Mouse (Mus musculus): ENCODE data around the gene Adamts8. TPM values are rescaled to one million over a fixed set of nuclear protein-coding genes. Genes with fewer than 3 reads are reported as not detected.

The Adamts8 gene
- polyA plus RNA-seq (2016; fragmentation: Nextera tagmentation; extraction: Ambion mirVana): 1.1 TPM in 2 replicates

DNA sequence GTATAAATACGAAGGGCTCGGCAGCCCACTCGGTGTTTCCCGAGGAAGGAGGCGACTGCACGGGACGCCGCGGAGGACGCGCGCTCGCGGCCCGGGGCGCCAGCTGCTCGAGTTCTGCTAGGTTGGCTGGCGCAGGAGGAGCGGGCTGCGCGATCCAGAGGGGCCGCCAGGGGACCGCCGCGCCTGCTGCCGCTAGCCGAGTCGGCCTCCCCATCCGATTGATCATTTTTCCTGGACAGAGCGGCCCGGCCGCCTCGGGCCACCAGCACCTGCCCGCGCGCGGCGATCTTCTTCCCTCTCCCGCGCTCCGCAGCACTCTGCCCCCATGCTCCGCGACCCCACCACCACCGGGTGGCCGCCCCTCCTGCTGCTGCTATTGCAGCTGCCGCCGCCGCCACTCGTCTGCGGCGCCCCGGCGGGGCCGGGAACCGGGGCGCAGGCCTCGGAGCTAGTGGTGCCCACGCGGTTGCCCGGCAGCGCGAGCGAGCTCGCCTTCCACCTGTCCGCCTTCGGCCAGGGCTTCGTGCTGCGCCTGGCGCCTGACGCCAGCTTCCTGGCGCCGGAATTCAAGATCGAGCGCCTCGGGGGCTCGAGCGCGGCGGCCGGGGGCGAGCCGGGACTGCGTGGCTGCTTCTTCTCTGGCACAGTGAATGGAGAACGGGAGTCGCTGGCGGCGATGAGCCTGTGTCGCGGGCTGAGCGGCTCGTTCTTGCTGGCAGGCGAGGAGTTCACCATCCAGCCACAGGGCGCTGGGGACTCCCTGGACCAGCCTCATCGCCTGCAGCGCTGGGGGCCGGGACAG, at the start of gene Adamts8:
Adamts8 (plus strand) TSS at position 51 of the 802 bp plus-strand sequence.
- no peaks in the 10 kb centered on the region for H3K36me3 ChIP-seq
- ATAC-seq (ENCODE audit: low FRiP score, low read depth): peak; percentile 89
- H3K9me3 ChIP-seq: no peaks in the 10 kb centered on the region
- H3K4me2 ChIP-seq (replicated peaks): peak within 1 kb of the TSS; percentile 96
- H3K27me3 ChIP-seq: peaks cover 68% of the 10 kb centered on the region
- H3K4me1 ChIP-seq: peaks cover 10% of the 10 kb centered on the region; the same call in 1 of the 2 replicates
- WGBS: under 1% methylated on average over 77 of the region's 96 CpGs
- peak within 1 kb of the TSS; percentile 62 for H3K9ac ChIP-seq (replicated peaks)
- H3K4me3 ChIP-seq: peak within 1 kb of the TSS; percentile 61
- H3K27ac ChIP-seq (replicated peaks): no peak within 1 kb of the TSS

DNA sequence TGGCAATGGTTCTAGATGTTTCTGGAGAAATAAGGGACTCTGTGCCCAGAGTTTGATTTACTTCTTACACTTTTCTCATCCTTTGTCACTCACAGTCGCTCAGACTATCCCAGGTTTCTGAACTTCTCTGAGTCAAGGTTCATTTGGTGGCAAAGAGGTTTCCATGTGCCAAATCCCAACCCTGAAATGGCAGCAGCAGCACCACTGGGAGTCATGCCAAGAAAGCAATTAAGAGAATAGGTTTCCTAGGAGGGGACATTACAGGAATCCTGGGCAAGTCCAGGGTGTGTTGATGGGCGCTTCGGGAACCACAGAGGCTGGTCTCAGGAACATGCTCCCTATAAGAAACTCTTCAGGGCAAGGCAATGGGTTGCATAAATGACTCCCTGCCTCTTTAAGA, 46.7 kb upstream of the Adamts8 start:
- no peak overlapping the region for H3K27ac ChIP-seq (replicated peaks)
- no peak overlapping the region for H3K9ac ChIP-seq (replicated peaks)
- no peak overlapping the region for H3K4me2 ChIP-seq (replicated peaks)
- no peaks in the 10 kb centered on the region for H3K4me1 ChIP-seq
- WGBS: 92% methylated on average over 3 of the region's 3 CpGs
- H3K36me3 ChIP-seq: no peaks in the 10 kb centered on the region
- H3K27me3 ChIP-seq: no peaks in the 10 kb centered on the region
- ATAC-seq (ENCODE audit: low FRiP score, low read depth): no peak
- no peak overlapping the region for H3K4me3 ChIP-seq
- no peaks in the 10 kb centered on the region for H3K9me3 ChIP-seq

DNA sequence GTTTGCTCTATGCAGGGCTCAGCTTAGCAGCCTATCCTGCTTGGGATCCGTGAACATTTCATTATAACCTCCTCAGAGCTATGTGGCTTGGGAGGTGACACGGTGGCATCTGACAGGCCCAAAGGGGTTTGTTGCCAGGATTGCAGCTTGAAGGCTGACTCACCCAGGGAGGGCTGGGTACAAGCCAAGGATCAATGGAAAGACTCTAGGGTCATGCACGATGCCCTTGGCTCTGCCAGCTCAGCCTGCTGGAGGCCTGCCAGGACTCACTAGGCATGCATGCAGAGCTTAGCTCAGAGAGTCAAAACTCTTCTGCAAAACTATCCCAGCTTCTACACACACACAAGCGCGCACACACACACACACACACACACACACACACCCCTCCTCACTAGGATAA, 45.6 kb upstream of the Adamts8 start:
- no peak overlapping the region for H3K9ac ChIP-seq (replicated peaks)
- ATAC-seq (ENCODE audit: low FRiP score, low read depth): no peak
- 82% methylated on average over 5 of the region's 5 CpGs for WGBS
- H3K4me1 ChIP-seq: no peaks in the 10 kb centered on the region
- no peak overlapping the region for H3K4me3 ChIP-seq
- no peaks in the 10 kb centered on the region for H3K36me3 ChIP-seq
- no peak overlapping the region for H3K4me2 ChIP-seq (replicated peaks)
- H3K27ac ChIP-seq (replicated peaks): no peak overlapping the region
- H3K27me3 ChIP-seq: no peaks in the 10 kb centered on the region
- no peaks in the 10 kb centered on the region for H3K9me3 ChIP-seq

DNA sequence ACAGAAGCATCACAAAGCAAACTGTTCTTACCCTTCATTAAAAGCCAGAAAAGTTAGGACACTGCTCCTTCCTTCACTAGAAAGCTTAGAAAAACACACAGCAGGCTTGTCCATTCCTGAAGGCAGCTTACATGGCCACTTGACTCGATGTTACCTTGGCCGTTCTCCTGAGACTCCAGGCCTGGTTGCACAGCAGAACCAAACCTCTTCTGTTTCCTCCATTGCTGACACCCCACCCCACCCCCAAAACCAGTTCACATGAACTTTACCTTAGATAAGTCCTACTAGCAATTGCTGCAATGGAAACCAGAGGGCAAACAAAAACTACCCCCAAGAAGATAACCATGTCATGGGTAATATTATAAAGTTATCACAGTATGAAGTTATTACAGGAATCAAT, 45.2 kb upstream of the Adamts8 start:
- H3K27ac ChIP-seq (replicated peaks): no peak overlapping the region
- no peak for ATAC-seq (ENCODE audit: low FRiP score, low read depth)
- WGBS: 89% methylated on average over 2 of the region's 2 CpGs
- no peak overlapping the region for H3K4me3 ChIP-seq
- no peaks in the 10 kb centered on the region for H3K4me1 ChIP-seq
- no peaks in the 10 kb centered on the region for H3K9me3 ChIP-seq
- no peaks in the 10 kb centered on the region for H3K27me3 ChIP-seq
- H3K4me2 ChIP-seq (replicated peaks): no peak overlapping the region
- H3K36me3 ChIP-seq: no peaks in the 10 kb centered on the region
- H3K9ac ChIP-seq (replicated peaks): no peak overlapping the region

DNA sequence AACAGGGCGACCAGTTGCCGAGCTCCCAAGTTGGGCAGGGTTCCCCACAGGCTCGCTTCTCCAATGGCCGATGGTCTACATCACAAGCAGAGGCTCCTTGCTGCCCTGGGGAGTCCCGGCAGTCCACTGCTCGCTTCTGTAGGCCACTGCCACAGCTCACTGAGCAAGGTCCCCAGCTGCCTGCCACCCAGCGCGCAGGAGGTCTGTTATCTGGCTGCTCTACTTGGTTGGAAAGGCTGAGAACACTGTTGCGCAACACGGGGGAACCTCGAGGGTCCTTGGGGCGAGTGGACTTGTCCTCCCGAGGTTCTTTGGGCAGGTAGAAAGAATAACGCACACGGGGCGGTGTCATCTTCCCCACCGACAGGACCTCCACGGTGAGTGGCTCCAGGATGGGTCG, 40.2 kb upstream of the Adamts8 start:
- no peaks in the 10 kb centered on the region for H3K36me3 ChIP-seq
- H3K9me3 ChIP-seq: no peaks in the 10 kb centered on the region
- H3K4me2 ChIP-seq (replicated peaks): no peak overlapping the region
- no peak overlapping the region for H3K9ac ChIP-seq (replicated peaks)
- no peak overlapping the region for H3K27ac ChIP-seq (replicated peaks)
- H3K4me1 ChIP-seq: no peaks in the 10 kb centered on the region
- no peak overlapping the region for H3K4me3 ChIP-seq
- H3K27me3 ChIP-seq: no peaks in the 10 kb centered on the region
- WGBS: 95% methylated on average over 19 of the region's 19 CpGs
- ATAC-seq (ENCODE audit: low FRiP score, low read depth): no peak

DNA sequence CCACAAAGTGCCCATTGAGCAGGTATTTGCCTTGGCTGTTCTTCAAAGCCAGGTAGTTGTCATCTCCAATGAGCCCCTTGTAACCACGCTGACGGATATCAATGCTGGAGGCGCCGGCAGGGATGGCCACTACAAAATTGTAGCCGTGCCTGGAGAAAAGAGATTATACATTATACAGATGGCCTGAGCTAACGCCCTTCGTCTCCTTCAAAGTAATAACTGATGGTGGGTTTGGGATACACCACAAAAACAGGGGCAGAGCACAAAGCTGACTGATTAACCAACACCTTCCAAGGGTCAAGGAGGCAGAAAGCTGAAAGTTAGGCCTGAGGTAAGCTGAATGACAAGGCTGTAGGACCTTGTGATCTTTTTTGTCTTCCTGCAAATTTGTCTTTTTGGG, 39.7 kb upstream of the Adamts8 start:
- Histone ChIP-seq H3K36me3 (no peaks in the 10 kb centered on the region), H3K27ac (replicated peaks) (no peak overlapping the region), H3K9me3 (no peaks in the 10 kb centered on the region), H3K4me3 (no peak overlapping the region), H3K4me1 (no peaks in the 10 kb centered on the region), H3K9ac (replicated peaks) (no peak overlapping the region), H3K27me3 (no peaks in the 10 kb centered on the region), H3K4me2 (replicated peaks) (no peak overlapping the region)
- 98% methylated on average over 7 of the region's 7 CpGs for WGBS
- no peak for ATAC-seq (ENCODE audit: low FRiP score, low read depth)

DNA sequence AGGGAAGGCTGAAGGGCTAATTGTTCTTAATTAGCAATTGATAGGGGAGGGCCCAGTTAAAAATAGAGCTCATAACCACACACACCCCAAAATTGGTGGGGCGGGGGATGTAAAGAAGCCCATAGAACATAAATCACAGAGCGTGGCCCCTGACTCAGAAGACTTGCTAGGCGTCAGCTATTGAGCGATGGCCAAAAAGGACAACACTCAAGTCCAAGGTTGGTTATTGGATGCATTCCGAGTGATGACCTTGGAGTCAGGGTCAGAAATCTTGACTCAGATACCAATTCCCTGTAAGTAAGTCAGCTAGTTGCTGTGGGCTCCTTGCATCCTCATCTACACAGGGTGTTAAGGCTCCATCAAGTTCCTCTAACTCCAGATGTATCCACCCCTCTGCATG, 39.1 kb upstream of the Adamts8 start:
- whole genome bisulfite sequencing: 98% methylated on average over 5 of the region's 5 CpGs
- no peak overlapping the region for H3K4me2 ChIP-seq (replicated peaks)
- H3K36me3 ChIP-seq: no peaks in the 10 kb centered on the region
- no peaks in the 10 kb centered on the region for H3K9me3 ChIP-seq
- H3K4me3 ChIP-seq: no peak overlapping the region
- no peak overlapping the region for H3K9ac ChIP-seq (replicated peaks)
- no peaks in the 10 kb centered on the region for H3K27me3 ChIP-seq
- no peaks in the 10 kb centered on the region for H3K4me1 ChIP-seq
- no peak for ATAC-seq (ENCODE audit: low FRiP score, low read depth)
- no peak overlapping the region for H3K27ac ChIP-seq (replicated peaks)

DNA sequence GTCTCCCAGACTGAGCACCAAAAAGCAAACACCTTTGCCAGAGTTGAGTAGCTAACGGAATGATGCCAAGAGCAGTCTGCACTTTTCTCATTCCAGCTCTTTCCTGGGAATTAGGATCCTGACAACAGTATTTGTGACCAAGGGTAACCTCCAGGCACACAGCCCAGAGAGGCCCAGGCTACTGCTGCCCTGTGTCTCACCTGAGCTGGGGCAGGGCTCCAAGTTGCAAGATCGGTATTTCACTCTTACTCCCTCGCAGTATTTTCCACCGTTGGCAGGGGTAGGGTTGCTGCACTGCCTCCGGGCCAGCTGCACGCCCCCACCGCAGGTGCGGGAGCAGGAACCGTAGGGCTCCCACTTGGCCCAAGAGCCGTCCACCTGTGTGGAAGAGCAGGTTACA, 36.5 kb upstream of the Adamts8 start:
- Histone ChIP-seq H3K27ac (replicated peaks) (no peak overlapping the region), H3K9me3 (no peaks in the 10 kb centered on the region), H3K9ac (replicated peaks) (no peak overlapping the region), H3K36me3 (no peaks in the 10 kb centered on the region), H3K4me3 (no peak overlapping the region), H3K4me1 (no peaks in the 10 kb centered on the region), H3K27me3 (no peaks in the 10 kb centered on the region), H3K4me2 (replicated peaks) (no peak overlapping the region)
- no peak for ATAC-seq (ENCODE audit: low FRiP score, low read depth)
- WGBS: 92% methylated on average over 10 of the region's 10 CpGs

DNA sequence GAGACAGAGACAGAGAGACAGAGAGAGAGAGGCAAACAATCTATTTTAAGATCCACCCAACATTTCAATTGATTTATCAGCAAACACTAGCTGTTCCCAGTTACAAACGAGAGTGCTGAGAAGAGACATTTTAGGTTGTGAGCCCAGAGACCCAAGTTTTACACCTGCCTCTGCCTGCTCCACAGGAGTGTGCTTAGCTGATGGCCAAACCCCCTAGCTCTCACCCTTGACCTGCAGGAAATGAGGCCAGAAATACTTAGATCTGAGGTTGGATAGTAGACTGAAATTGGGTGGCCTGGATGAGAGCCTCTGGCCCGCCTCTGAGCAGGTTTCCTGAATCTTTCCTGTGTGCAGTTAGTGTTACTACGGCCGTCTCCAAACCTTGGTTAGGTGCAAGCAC, 35.9 kb upstream of the Adamts8 start:
- no peaks in the 10 kb centered on the region for H3K4me1 ChIP-seq
- no peak for ATAC-seq (ENCODE audit: low FRiP score, low read depth)

DNA sequence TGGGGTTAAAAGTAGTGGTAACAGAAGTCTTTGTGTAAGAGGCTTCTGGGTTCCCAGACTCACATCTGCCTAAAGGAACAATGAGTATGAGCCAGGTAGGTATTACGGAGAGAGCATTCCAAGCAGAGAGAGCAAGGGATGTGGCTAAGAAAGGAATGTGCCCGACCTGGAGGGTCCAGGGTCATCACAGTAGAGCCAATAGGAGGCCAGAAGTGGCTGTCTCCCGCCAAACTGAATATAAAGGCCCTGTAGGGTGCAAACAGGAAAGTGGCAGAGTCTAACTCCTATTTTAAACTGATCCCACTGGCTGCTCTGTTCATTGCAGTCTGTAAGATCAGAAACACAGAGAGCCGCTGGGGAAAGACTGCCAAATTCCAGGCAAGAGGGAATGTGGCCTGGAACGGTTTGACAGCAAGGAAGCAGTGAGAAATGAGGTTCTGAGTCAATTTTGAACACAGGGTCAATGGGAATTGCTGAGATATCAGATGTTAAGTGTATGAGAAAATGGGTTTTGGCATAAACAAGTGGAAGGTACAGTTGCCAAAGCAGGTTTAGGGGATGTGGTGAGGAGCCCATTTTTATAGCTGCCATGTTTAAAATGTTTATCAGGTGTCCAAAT, 34.6 kb upstream of the Adamts8 start:
- Histone ChIP-seq H3K27me3 (no peaks in the 10 kb centered on the region), H3K9me3 (no peaks in the 10 kb centered on the region), H3K27ac (replicated peaks) (no peak overlapping the region), H3K4me1 (no peaks in the 10 kb centered on the region), H3K4me2 (replicated peaks) (no peak overlapping the region), H3K4me3 (no peak overlapping the region), H3K36me3 (no peaks in the 10 kb centered on the region), H3K9ac (replicated peaks) (no peak overlapping the region)
- no peak for ATAC-seq (ENCODE audit: low FRiP score, low read depth)
- 56% methylated on average over 5 of the region's 5 CpGs for WGBS

More for the DNA sequence above, 35.9 kb upstream of the Adamts8 start:
- Histone ChIP-seq H3K27ac (replicated peaks) (no peak overlapping the region), H3K9me3 (no peaks in the 10 kb centered on the region), H3K9ac (replicated peaks) (no peak overlapping the region), H3K4me2 (replicated peaks) (no peak overlapping the region), H3K4me3 (no peak overlapping the region), H3K27me3 (no peaks in the 10 kb centered on the region), H3K36me3 (no peaks in the 10 kb centered on the region)
- 86% methylated on average over 4 of the region's 4 CpGs for WGBS

DNA sequence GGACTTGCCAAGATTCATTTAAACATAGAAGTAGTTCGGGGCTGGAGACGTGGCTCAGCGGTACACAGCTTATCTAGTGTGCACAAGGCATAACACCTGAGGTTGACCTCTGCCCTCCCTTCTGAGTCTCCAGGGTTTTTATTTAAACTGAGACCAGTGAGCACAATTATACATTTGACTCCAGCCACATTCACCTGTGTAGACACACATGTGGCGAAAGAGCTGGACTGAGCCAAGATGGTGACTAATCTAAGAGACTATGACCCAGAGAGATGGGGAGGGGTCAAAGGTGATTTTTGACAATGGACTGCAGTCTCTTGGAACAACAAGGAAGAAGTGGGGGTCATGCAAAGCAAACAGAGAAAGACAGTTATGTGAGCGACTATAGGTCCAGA, 34.1 kb upstream of the Adamts8 start:
- no peak overlapping the region for H3K9ac ChIP-seq (replicated peaks)
- H3K27me3 ChIP-seq: no peaks in the 10 kb centered on the region
- H3K27ac ChIP-seq (replicated peaks): no peak overlapping the region
- no peaks in the 10 kb centered on the region for H3K9me3 ChIP-seq
- H3K4me1 ChIP-seq: no peaks in the 10 kb centered on the region
- no peak for ATAC-seq (ENCODE audit: low FRiP score, low read depth)
- no peak overlapping the region for H3K4me2 ChIP-seq (replicated peaks)
- H3K4me3 ChIP-seq: no peak overlapping the region
- no peaks in the 10 kb centered on the region for H3K36me3 ChIP-seq
- 89% methylated on average over 5 of the region's 5 CpGs for WGBS

DNA sequence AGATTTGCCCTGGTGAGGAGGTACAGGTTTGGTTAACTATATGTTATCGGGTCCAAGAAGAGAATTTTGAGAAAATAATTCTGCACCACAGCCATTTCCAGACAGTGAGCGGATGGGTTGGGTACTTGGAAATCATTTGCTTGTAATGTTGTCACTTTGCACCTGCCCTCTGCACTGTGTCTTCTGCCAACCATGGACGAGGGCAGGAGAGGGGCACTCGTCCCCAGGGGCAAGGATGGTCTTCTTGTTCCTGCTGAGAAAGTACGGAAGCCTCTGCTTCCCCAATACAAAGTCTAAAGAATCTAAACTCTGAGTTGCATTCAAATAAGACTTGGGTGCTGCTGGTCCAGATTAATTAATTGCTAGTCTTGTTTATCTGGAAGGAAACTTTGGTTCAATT, 33.4 kb upstream of the Adamts8 start:
- Histone ChIP-seq H3K9ac (replicated peaks) (no peak overlapping the region), H3K9me3 (no peaks in the 10 kb centered on the region), H3K4me3 (no peak overlapping the region), H3K36me3 (no peaks in the 10 kb centered on the region), H3K27me3 (no peaks in the 10 kb centered on the region), H3K4me2 (replicated peaks) (no peak overlapping the region), H3K27ac (replicated peaks) (no peak overlapping the region), H3K4me1 (no peaks in the 10 kb centered on the region)
- 80% methylated on average over 5 of the region's 5 CpGs for WGBS
- no peak for ATAC-seq (ENCODE audit: low FRiP score, low read depth)

Measured in midbrain, embryonic 12.5 days (tissue).